In genomic region chr5:137788171-137788570, GRCm38 (mm10) we compare ENCODE assay signal across 9 mouse cellular contexts. TPM values are rescaled to one million over a fixed set of nuclear protein-coding genes. Genes with fewer than 3 reads are reported as not detected.
DNase-seq lines count a peak whose midpoint lies in the region; ATAC-seq lines count a peak whose summit lies in the region.
"Had no signal": no experiment of that assay in that cellular context is flagged by ENCODE, and none has a peak within 500 bp of the region (broad histone marks: within the 10 kb centered on the region; RNA-seq: fewer than 3 reads in every experiment).

No protein-coding gene starts in this region.

- 77% methylated on average over 23 of the region's 24 CpGs for WGBS in forebrain, embryonic 16.5 days
- 72% methylated on average over 24 of the region's 24 CpGs for WGBS in limb, embryonic 13.5 days

- no peaks in the 10 kb centered on the region for H3K36me3 ChIP-seq in forebrain, embryonic 16.5 days (ENCODE audit: control insufficient read depth, insufficient read depth)
- peaks cover 18% of the 10 kb centered on the region for H3K36me3 ChIP-seq in limb, embryonic 13.5 days

- peaks cover 6% of the 10 kb centered on the region; the same call in 1 of the 2 replicates for H3K27me3 ChIP-seq in forebrain, embryonic 16.5 days (replicated peaks; ENCODE audit: control insufficient read depth, insufficient read depth, low read length)
- H3K27me3 ChIP-seq in limb, embryonic 13.5 days, result no peaks in the 10 kb centered on the region
- H3K27me3 ChIP-seq: CH12.LX had no signal

- H3K9me3 ChIP-seq in forebrain, embryonic 16.5 days (ENCODE audit: control insufficient read depth, low read length), result no peaks in the 10 kb centered on the region
- no peaks in the 10 kb centered on the region for H3K9me3 ChIP-seq in limb, embryonic 13.5 days

- H3K4me1 ChIP-seq in forebrain, embryonic 16.5 days (replicated peaks; ENCODE audit: control insufficient read depth, insufficient read depth, low read length), result peaks cover 26% of the 10 kb centered on the region
- H3K4me1 ChIP-seq in limb, embryonic 13.5 days, result peaks cover 27% of the 10 kb centered on the region

- no peak overlapping the region; the same call in 1 of the 2 replicates for H3K9ac ChIP-seq in forebrain, embryonic 16.5 days (replicated peaks; ENCODE audit: low read depth, low read length)
- H3K9ac ChIP-seq in limb, embryonic 13.5 days, result 0 out of 2 replicates have a peak overlapping the region, but pooled peaks have one; percentile 45

- DNase-seq in embryo, embryonic 10.5 days (ENCODE audit: low spot score), result peak; percentile 15
- DNase-seq in embryo, embryonic 9.5 days (ENCODE audit: extremely low spot score), result no peak
- DNase-seq in lung, postnatal 4 days, result peak; percentile 15 to 43
- no peak for DNase-seq in lung, postnatal 10 days
- peak; percentile 39 for DNase-seq in skeletal muscle tissue, adult 2 months (ENCODE audit: low read depth, low spot score)

- no peak overlapping the region for H3K27ac ChIP-seq in forebrain, embryonic 16.5 days (ENCODE audit: low read length)
- H3K27ac ChIP-seq in limb, embryonic 13.5 days, result no peak overlapping the region

- H3K4me3 ChIP-seq in forebrain, embryonic 16.5 days (replicated peaks; ENCODE audit: low read length), result peak overlapping the region; percentile 60
- peak overlapping the region; percentile 85 for H3K4me3 ChIP-seq in limb, embryonic 13.5 days

- H3K4me2 ChIP-seq in forebrain, embryonic 16.5 days (ENCODE audit: low read length), result peak overlapping the region; percentile 93
- H3K4me2 ChIP-seq in limb, embryonic 13.5 days (replicated peaks), result peak overlapping the region; percentile 92

- ATAC-seq in forebrain, embryonic 16.5 days, result no peak
- no peak for ATAC-seq in limb, embryonic 13.5 days (ENCODE audit: low FRiP score, low read depth)
- ATAC-seq in megakaryocyte progenitor cell, adult 5-6 weeks (replicated peaks; ENCODE audit: poor library complexity), result no peak

RNA-seq across cellular contexts. Expression of gene Zcwpw1, which starts 0.6 kb away (rescaled TPM):
- polyA plus RNA-seq in forebrain, embryonic 16.5 days (2015; fragmentation: Nextera tagmentation; extraction: Ambion mirVana), result 11.1 and 11.2 TPM in 2 replicates
- polyA plus RNA-seq in limb, embryonic 13.5 days (2015; fragmentation: Nextera tagmentation; extraction: Ambion mirVana), result 35.3 and 36.0 TPM in 2 replicates
- total RNA-seq in megakaryocyte progenitor cell, adult 5-6 weeks (2015), result 6.2 and 9.1 TPM in 2 replicates
- 10.5 and 11.8 TPM in 2 replicates for total RNA-seq in megakaryocyte progenitor cell, adult 5-6 weeks (2017)

RNA-seq across cellular contexts. Expression of gene Mepce, which starts 0.7 kb away (rescaled TPM):
- polyA plus RNA-seq in forebrain, embryonic 16.5 days (2015; fragmentation: Nextera tagmentation; extraction: Ambion mirVana), result 10.2 and 11.9 TPM in 2 replicates
- 11.7 and 11.8 TPM in 2 replicates for polyA plus RNA-seq in limb, embryonic 13.5 days (2015; fragmentation: Nextera tagmentation; extraction: Ambion mirVana)
- total RNA-seq in megakaryocyte progenitor cell, adult 5-6 weeks (2015), result 34.6 and 37.4 TPM in 2 replicates
- total RNA-seq in megakaryocyte progenitor cell, adult 5-6 weeks (2017), result 13.8 and 16.7 TPM in 2 replicates

RNA-seq across cellular contexts. Expression of gene Ppp1r35, which starts 9.5 kb away (rescaled TPM):
- 28.7 and 34.4 TPM in 2 replicates for polyA plus RNA-seq in forebrain, embryonic 16.5 days (2015; fragmentation: Nextera tagmentation; extraction: Ambion mirVana)
- 26.5 and 27.2 TPM in 2 replicates for polyA plus RNA-seq in limb, embryonic 13.5 days (2015; fragmentation: Nextera tagmentation; extraction: Ambion mirVana)
- 64.5 and 77.4 TPM in 2 replicates for total RNA-seq in megakaryocyte progenitor cell, adult 5-6 weeks (2015)
- 38.4 and 38.6 TPM in 2 replicates for total RNA-seq in megakaryocyte progenitor cell, adult 5-6 weeks (2017)

RNA-seq across cellular contexts. Expression of gene Tsc22d4, which starts 42.6 kb away (rescaled TPM):
- 69.1 and 72.2 TPM in 2 replicates for polyA plus RNA-seq in forebrain, embryonic 16.5 days (2015; fragmentation: Nextera tagmentation; extraction: Ambion mirVana)
- polyA plus RNA-seq in limb, embryonic 13.5 days (2015; fragmentation: Nextera tagmentation; extraction: Ambion mirVana), result 128 and 134 TPM in 2 replicates
- 39.6 and 58.5 TPM in 2 replicates for total RNA-seq in megakaryocyte progenitor cell, adult 5-6 weeks (2015)
- total RNA-seq in megakaryocyte progenitor cell, adult 5-6 weeks (2017), result 92.1 and 96.5 TPM in 2 replicates

RNA-seq across cellular contexts. Expression of gene Nyap1, which starts 46.8 kb away (rescaled TPM):
- 52.3 and 59.8 TPM in 2 replicates for polyA plus RNA-seq in forebrain, embryonic 16.5 days (2015; fragmentation: Nextera tagmentation; extraction: Ambion mirVana)
- 2.9 and 4.0 TPM in 2 replicates for polyA plus RNA-seq in limb, embryonic 13.5 days (2015; fragmentation: Nextera tagmentation; extraction: Ambion mirVana)
- total RNA-seq in megakaryocyte progenitor cell, adult 5-6 weeks (2015), result 0.02 and 0.05 TPM in 2 replicates
- 0.07 and 0.17 TPM in 2 replicates for total RNA-seq in megakaryocyte progenitor cell, adult 5-6 weeks (2017)

Comparison
In these comparisons a context has a peak if more than half of its experiments do, and no peak if none do; other contexts are left out.
1. DNase-seq: peak in embryo, embryonic 10.5 days (single experiment), lung, postnatal 4 days (2 of 2) and skeletal muscle tissue, adult 2 months (single experiment); none in embryo, embryonic 9.5 days (single experiment) and lung, postnatal 10 days (single experiment).